8 mouse cellular contexts compared by ENCODE assay signal in genomic region chr14:60529022-60529421, GRCm38 (mm10).
A peak's percentile ranks its signal among the peaks of the same experiment; 100 is the strongest.
DNase-seq lines count a peak whose midpoint lies in the region.

No protein-coding gene starts in this region.

- H3K9me3 ChIP-seq in limb, embryonic 10.5 days (replicated peaks), result no peaks in the 10 kb centered on the region

- intact Hi-C loops in gastrocnemius, postnatal 14 days (cut with DNase I; ENCODE audit: low total_unique reads), result loop anchor here (10.0 kb wide), 1 partner anchor 236 kb away; the partner anchor contains the start of gene C1qtnf9

- DNase-seq in retina, postnatal 1 day, result peak; percentile 79
- no peak for DNase-seq in retina, embryonic 14.5 days (ENCODE audit: low spot score)
- peak; percentile 83 for DNase-seq in cerebellum, adult 11-12 months
- DNase-seq in gastrocnemius, postnatal 14 days, result peak; percentile 52
- peak; percentile 78 to 86 for DNase-seq in kidney, postnatal 36 days
- DNase-seq in right cerebral cortex, postnatal 10 days (ENCODE audit: low spot score in 2 of 2), result peak; percentile 68 to 75
- no peak for DNase-seq in urinary bladder, adult 2 months (ENCODE audit: low spot score)
- DNase-seq in limb, embryonic 10.5 days (ENCODE audit: low spot score), result no peak

- H3K27me3 ChIP-seq in limb, embryonic 10.5 days (ENCODE audit: low read depth, poor library complexity, severe bottlenecking), result no peaks in the 10 kb centered on the region

- no peak overlapping the region for H3K27ac ChIP-seq in limb, embryonic 10.5 days

- WGBS in limb, embryonic 10.5 days, result 92% methylated on average over 3 of the region's 3 CpGs

- H3K4me3 ChIP-seq in limb, embryonic 10.5 days, result no peak overlapping the region

- H3K4me1 ChIP-seq in limb, embryonic 10.5 days, result peaks cover 15% of the 10 kb centered on the region

- no peaks in the 10 kb centered on the region for H3K36me3 ChIP-seq in limb, embryonic 10.5 days

Comparison
In these comparisons a context has a peak if more than half of its experiments do, and no peak if none do; other contexts are left out.
1. DNase-seq: peak in retina, postnatal 1 day (single experiment), cerebellum, adult 11-12 months (single experiment), gastrocnemius, postnatal 14 days (single experiment), kidney, postnatal 36 days (2 of 2) and right cerebral cortex, postnatal 10 days (2 of 2); none in retina, embryonic 14.5 days (single experiment), urinary bladder, adult 2 months (single experiment) and limb, embryonic 10.5 days (single experiment).